Mouse (Mus musculus) MN1 (cell line): ENCODE measurements around the gene Znfx1.
A peak's percentile ranks its signal among the peaks of the same experiment; 100 is the strongest.

Source experiments
- DNase-seq: peaks from one replicate; pipeline ENCODE4 v3.0.0-alpha.2; 2016; ENCODE audit warnings: low spot score

The Znfx1 gene

DNA sequence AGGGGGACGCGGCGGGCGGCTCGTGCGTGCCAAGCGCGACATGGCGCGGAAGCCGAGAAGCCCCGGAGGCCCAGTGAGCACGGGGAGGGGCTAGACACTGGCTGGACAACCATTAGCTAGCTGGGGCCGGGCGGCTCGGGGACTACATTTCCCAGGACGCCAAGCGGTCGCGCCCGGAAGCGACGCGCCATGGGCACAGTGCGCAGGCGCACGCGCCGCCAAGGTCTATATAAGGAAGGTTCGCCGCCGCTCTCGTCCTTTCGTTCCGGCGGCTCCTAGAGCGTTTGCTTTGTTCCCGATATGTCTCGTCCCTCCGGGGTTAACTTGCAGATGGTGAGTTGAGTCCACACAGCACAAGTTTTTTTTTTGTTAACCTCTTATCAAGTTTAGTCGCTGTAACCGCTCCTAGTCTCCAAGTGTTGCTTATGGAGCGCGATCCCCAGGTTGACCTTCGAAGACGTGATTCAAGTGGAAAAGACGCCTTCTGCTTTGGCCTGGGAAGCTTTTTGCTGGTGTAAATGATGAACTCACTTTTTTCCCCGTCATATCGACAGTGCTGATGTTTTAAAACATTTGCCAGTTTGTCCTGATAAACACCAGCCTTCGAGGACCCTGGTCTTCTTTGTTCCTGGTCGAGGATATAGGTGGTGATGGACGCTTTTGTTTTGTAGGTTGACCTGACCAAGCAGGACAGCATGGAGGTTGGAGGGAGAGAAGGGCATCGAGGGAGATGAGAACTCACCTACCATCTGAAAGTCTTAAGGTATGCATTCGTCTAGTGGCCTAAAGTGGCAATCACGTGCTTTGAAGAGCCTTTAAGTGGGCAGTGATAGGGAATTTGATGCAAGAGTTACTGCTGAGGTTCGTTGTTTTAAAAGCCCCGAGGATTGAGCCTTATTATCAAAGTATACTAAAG, at the start of gene Znfx1:
Znfx1 (minus strand) TSS at position 51 of the 916 bp plus-strand sequence.
- peak; percentile 96 for DNase-seq

DNA sequence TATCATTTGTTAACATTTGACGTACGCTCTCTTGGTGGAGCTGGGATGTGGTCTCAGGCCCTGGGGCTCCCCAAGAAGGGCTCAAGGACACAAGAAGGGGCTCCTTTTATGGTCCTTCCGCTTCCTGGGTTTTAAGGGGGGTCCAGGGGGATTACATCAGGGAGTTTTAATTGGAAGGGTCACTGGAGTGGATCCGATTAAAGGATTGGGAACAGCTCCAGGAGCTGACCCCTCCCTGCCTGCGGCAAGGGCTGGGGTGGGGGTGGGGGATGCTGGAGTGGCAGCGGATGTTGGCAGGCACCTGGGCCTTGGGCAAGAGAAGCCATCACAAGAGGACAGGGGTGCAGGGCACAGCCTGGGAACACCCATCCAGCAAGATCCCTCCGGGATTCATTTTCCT, 49.4 kb upstream of the Znfx1 start:
- DNase-seq, result peak; percentile 79

DNA sequence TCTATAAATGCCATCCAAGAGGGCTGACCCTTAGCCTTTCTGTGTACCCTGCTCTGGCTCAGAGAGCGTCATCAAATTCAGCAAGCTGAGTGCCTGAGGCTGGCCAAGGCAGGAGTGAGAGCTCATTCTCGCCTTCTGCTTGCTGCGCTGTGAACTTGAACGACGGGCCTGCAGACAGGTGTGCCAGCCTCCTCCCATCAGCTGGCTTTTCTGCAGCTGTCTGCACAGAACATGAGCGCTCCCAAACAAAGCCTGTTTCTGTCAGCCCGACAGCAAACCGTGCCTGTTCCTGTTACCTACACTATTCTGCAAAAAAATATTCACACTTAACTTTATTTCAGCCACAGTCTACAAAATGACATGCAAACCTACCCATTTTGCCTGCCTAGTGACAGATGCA, 46.7 kb upstream of the Znfx1 start:
- no peak for DNase-seq

DNA sequence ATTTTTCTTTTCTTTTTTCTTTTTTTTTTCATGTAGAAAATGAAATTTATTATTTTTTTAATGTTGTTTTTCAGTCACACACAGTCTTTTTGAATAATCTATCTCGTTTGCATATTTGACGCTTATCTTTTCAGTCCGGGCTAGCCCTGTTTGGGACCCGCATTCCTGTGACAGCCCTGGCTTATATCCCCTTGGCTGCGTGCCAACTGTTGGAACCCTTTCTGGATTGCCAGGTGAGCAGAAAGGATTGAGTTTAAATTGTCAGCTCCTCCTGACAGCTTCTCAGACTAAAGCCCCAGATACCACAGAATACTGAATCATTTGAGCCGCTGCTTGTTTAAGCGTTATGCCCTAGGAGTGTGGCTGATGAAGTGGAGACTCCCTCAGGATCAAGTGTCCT, 40.7 kb upstream of the Znfx1 start:
- DNase-seq, result no peak

DNA sequence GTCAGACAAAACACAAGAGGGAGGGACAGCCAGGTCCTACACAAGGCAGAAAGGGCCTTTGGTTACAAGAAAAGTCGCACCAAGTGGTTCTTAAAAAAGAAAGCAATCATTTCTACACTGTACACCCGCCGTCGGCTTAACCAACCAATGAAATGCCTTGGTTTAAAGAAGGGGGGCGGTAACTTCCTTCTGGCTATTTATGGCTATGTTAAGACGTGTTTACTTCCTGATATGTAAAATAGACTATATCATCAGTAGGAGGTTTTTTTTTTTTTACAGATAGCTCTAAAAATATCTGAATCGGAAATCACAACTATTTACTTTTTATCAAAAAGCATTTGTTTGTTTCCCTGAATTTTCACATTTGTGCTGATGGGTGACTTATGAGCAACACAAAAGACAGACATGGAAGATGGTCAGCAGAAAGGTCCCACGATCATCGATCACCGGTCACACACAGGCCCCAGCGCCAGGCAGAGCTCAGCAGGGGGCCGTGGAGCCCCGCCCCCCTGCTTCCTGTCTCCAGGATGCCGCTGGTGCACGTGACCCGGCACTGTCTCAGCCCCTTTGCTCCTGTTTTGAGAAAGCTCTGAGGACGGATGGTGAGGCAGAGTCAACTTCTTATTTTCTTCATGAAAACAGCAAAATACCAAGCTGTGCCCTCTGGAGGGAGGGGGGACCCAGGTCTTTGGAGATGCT, 39.1 kb upstream of the Znfx1 start:
- no peak for DNase-seq

DNA sequence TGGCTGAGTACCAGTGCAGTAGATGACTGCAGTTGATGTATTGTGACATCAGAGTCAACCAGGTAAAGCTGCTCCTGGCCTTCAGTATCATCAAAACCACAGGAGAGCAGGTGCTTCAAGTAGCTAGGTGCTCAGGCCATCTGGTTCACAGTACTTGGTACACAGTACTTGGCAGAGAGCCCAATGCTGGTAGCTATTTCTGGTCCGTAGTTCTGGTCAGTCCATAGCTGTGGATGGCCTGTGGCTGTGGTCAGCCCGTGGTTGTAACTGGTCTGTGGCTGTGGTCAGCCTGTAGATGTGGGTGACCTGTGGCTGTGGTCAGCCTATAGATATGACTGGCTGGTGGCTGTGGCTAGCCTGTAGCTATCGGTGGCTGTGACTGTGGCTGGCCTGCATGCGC, 31.9 kb upstream of the Znfx1 start:
- no peak for DNase-seq

DNA sequence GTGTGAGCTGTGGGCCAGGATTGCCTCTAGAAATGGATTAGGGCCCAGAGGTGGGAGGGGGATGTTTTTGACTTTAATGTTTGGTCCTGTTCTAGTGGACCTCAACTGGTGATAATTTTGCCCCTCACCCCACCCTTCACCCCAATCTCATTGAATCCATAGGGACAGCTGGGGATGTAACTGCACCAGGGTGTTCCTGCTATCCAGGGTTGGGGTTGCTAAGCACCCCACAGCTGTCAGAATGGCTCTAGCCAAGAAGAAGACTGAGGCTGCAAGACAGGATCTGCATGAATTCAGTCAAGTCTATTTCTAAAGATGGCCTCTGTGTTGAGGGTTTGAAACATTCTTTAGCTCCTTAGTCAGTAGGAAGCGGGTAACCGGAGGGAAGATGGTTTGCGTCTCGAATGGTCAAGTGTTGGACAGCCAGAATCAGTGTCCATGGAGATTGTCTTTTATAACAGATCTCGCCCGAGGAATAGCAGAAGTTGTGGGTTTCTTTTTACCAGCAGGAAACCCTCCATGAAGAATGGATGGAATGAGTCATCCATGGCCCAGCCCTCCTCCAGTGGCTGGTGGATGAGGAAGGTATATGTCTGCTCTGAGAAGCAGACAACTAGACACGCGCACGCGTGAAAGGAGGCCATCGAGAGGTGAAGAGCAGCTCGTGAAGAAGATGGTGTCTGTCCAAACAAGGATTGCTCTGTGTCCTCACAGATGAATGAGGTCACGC, 30.5 kb upstream of the Znfx1 start:
- DNase-seq, result no peak

DNA sequence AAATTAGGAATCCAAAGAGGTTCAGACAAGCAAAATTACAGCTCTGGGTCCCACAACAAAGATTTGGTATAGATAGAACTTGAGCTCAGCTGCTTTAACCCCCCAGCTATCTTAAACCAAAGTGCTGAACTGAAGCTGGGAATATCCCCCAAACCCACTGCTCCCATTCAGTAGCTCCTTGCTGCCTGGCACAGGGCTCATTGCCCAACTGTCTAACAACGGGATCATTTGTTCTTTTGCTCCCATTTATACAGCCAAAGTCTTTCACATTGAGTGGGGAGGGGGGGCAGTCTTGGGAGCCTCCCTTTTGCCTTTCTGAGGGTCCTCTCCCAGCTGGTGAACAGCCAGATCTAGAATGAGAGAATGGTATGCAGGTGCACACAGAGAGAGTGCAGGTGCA, 27.5 kb upstream of the Znfx1 start:
- no peak for DNase-seq

DNA sequence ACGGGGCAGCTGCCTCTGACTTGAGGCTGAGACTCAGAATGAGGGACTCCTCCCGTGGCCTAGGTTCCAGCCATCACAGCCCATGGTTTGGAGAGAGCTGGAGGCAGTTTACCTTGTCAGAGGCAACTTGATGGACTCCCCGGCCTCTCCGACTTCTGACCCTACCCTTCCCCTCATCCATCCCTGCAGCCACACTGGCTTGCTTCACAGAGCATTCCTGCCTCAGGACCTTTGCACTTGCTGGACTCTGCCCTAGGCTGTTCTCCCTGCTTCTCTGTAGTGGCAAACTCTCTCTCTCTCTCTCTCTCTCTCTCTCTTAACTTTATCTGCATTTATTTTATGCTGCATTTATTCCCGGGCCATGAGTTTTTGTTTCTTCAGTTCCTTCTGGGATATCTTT, 24.0 kb upstream of the Znfx1 start:
- DNase-seq, result no peak

DNA sequence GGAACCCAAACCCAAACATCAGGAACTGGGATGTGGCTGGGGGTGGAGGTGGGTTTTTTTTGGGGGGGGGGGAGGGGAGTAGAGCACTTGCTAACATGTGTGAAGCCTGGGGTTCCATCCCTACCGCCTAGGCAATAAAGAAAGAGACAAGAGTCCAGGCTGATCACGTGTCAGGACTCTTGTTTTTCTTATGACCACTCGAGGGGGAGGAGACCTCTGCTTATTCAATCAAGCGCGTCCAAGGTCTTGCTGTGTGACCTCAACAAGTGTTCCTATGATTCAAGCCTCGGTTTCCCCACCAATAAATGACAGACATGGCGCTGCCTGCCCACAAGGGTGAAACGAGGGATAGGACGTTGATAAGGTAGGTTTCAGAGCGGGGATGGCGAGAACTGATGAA, 23.3 kb upstream of the Znfx1 start:
- DNase-seq, result peak; percentile 23

DNA sequence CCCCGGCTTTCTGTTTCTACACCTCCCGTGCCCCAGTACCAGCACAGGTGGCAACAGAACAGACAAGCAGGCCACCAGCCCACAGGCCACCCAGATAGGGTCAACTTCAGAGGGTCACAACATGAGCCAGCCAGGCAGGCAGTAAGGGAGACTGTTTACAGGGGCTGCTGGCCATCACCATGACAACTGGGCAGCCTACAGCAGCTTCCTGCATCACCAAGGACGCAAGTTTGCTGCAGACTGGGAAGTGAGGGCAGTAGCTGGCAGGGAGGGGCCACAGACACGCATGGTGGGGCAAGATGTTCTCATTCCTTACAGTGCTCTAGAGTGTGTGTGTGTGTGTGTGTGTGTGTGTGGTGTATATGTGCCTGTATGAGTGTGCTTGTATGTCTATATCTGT, 18.8 kb upstream of the Znfx1 start:
- DNase-seq, result peak; percentile 53

DNA sequence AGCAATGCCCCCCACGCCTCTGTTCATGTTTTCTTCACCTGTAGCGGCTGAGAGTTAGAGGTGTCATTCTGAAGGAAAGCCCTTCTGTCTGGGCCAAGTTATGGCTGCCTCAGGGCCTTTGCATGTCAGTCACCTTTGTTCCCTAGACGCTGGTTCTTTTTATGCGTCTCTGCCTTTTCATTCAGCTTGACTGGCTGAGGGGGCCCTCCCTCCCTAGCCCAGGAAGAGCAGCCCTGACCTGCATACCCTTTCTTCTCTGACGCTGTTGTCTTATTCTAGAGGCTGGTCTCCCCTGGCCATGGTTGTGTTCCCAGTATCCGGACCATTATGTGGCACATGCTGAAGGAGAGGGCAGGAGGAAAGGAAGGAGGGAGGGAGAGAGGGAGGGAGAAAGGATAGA, 18.3 kb upstream of the Znfx1 start:
- no peak for DNase-seq

DNA sequence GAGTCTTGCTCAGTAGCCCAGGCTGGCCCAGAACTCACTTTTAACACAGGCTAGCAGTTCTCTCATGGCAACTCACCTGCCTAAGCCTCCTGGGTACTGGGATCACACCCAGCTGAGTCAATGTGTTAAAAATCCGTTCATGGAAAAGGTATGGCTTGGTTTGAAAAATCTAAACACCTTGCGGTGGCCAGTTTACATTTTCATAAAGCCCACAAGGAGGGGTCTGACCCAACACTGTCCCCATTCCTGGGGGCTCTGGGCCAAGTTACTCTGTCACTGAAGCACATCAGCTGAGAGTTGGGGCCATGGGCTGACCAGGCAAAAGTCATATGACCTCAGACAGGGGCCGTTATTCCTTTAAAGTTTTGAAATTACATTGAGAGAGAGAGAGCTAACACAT, 17.6 kb upstream of the Znfx1 start:
- no peak for DNase-seq

DNA sequence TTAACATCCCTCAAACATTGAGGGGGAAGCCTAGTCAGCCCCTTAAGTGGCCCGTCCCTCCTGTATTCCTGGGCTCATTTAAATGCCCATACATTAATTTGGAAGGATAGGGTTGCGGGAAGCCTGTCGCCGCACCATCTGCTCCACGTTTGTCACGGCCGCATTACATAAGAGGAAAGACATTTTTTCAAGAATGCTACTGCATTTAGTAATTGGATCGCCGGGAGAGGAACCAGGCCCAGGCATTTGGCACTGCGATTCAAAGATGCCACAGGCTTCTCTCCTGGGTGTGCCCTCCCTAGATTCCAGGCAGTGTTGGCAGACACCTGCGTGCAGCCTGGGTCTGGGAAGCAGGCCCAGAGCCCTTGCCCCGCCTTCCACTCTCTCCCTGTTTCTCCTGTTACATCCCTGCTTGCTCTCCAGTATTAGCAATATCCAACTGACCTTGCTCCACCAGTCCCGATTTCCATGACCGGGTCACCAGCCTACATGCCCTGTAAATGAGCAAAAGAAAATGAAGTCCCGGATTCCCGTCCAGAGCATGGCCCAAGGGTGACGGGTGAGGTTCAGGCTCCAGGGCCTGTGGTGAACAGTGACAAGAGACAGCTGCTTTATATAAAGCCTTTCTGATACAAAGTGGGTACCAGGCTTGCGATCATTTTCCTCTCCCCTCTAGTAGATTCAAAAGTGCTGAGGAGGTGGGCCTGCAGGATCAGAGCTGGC, 16.9 kb upstream of the Znfx1 start:
- peak; percentile 79 for DNase-seq

DNA sequence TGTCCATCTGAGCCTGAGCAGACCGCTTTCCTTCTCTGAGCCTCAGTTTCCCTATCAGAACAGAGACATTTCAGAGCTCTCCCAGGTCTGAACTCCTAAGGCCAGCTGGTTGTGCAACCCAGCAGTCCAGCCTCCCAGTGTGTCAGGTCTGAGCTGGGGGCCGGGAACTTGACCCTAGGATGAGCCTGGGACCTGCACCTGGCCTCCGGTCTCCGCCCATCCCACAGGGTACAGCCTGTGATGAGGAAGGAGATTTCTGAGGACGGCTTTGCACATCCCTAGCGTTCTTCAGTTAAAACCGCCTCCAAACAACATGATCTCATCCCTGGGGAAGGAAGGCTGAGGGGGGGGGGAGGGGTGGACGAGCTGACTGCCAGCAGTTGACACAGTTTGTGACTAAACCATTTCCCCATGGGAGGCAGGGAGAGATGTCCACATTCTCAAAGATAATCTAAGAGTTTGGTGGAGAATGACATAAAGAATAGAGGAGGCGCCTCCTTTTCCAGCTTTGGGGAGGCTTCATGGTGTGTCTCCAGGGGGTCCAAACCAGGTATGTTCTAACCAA, 16.2 kb upstream of the Znfx1 start:
- peak; percentile 69 for DNase-seq

DNA sequence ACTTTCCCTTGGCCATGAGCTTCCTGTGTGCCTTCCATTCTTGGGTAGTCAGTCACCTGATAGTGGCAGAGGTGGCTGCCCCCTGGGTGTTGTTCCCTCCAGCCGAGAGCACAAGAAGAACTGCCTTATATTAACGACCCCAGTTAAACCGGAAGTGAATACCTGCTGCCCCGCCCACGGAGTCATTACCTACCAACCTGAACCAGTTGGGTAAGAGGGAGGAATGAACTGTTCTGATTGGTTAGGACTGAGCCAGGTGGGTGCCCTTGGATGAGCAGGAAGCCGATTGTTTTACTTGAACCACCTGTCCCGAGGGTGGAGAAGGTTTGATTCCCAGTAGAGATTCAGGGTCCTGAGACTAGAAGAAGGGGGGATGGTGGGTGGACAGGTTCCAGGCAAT, 15.7 kb upstream of the Znfx1 start:
- no peak for DNase-seq

DNA sequence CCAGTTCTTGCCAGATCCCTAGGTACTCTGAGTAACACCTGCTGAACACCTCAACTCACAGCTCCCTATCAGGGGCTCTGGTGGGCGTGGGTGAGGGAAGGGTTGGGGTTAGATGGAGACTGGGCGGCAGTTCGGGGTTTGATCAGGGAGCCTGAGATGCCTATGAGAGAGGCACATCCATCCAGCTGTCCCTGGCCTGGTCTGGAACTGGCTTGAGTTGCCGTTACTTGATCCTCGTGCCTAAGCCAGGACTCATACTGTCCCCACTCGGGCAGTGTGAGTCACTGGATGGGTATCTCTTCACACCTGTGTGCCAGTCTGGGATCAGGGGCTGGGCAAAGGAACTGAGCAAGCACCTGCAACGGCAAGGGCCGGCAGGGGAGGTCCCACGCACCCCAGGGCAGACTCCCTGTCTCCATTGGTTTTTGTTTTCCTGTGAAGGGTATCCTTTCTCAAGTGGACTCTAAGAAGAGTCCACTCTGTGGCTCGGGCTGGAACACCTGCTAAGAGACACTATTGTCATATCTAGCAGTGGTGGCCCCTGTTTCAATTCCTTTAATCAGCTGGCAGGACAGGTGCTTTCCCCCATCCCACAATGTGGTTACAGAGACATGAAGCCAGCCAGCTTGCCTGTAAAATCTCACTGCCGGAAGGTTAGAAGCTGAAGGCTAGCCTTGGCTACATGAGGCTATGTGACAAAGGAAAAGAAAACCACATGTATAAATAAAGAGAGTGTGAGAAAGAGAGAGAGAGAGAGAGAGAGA, 14.6 kb upstream of the Znfx1 start:
- no peak for DNase-seq

DNA sequence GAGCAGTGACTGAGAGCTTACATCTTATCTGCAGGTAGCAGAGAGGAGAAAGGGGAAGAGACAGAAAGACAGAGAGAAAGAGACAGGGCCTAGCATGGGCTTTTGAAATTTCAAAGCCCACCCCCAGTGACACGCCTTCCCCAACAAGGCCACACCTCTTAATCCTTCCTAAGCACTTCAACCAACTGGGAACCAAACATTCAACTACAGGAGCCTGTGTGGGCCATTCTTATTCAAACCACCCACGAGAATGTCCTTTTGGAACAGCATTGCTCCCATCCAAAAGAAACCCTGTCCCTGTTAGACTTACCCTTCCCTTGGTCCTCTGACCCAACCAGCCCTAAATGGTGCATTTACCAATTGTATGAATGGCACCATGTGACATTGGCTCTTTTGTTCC, 13.9 kb upstream of the Znfx1 start:
- DNase-seq, result no peak

DNA sequence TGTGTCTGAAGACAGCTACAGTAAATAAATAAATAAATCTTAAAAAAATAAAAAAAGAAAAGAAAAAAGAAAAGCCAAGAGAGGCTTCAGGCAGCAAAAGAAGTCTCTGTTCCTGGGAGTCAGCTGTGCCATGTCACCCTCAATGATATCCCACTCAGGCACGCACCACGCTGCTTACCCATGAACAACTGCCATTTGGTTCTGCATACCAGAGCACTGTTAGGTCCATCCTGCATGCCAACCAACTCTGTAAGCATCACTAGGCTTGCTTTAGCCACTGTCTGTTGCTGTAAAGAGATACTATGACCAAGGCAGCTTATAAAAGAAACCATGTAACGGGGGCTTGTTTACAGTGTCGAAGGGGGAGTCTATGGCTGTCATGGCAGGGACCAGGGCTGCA, 13.5 kb upstream of the Znfx1 start:
- no peak for DNase-seq

DNA sequence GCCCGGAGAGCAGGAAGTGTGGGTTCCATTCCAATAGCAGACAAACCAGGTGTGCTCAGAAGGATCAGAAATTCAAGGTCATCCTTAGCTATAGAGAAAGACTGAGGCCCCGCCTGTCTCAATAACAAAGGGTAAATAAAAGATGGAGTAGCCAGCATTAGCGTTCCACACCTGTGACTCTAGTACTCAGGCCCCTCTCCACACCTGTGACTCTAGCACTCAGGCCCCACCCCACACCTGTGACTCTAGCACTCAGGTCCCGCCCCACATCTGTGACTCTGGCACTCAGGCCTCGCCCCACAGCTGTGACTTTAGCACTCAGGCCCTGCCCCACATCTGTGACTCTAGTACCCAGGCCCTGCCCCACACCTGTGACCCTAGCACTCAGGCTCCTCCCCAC, 11.8 kb upstream of the Znfx1 start:
- DNase-seq, result no peak
